Mouse (Mus musculus) stomach, embryonic 15.5 days (tissue): ENCODE data around the gene 4933409G03Rik. TPM values are rescaled to one million over a fixed set of nuclear protein-coding genes. Genes with fewer than 3 reads are reported as not detected.
"Not testable (repeated sequence)": the region's sequence is repeated elsewhere in the genome, so short reads cannot be mapped to it uniquely, and the experiment has no call there.

ENCODE experiments used
- ATAC-seq: fragments of 200-750 bp; cut with Nextera tagmentation; 2 replicates; pipeline ENCODE4 v1.8.0; 2017; ENCODE audit warnings: low read depth, moderate number of reproducible peaks, moderate TSS enrichment; ENCODE audit not compliant: insufficient read depth, low FRiP score
- H3K27ac ChIP-seq: fragments of 300-500 bp; sonication (generic); 2 replicates; pipeline ENCODE4 v1.5.1; 2015; ENCODE audit warnings: mild to moderate bottlenecking, inconsistent platforms
- H3K27me3 ChIP-seq: fragments of 300-500 bp; sonication (generic); replicated peaks from 2 replicates; pipeline ENCODE4 v1.6.1; 2015; ENCODE audit warnings: inconsistent platforms
- H3K36me3 ChIP-seq: fragments of 300-500 bp; sonication (generic); 2 replicates; pipeline ENCODE4 v1.6.1; 2015; ENCODE audit warnings: inconsistent platforms
- H3K4me1 ChIP-seq: fragments of 300-500 bp; sonication (generic); 2 replicates; pipeline ENCODE4 v1.6.1; 2015; ENCODE audit warnings: inconsistent platforms
- H3K4me2 ChIP-seq: fragments of 300-500 bp; sonication (generic); 2 replicates; pipeline ENCODE4 v1.6.1; 2015; ENCODE audit warnings: mild to moderate bottlenecking, inconsistent platforms
- H3K4me3 ChIP-seq: fragments of 300-500 bp; sonication (generic); replicated peaks from 2 replicates; pipeline ENCODE4 v1.5.1; 2015; ENCODE audit warnings: inconsistent platforms
- H3K9ac ChIP-seq: fragments of 300-500 bp; sonication (generic); 2 replicates; pipeline ENCODE4 v1.6.1; 2015; ENCODE audit warnings: inconsistent platforms
- H3K9me3 ChIP-seq: fragments of 300-500 bp; sonication (generic); 2 replicates; pipeline ENCODE4 v1.6.1; 2016; ENCODE audit warnings: inconsistent platforms
- WGBS: fragments of 180-500 bp; shearing (Covaris S2); methylation state at CpG from one replicate; pipeline ENCODE4 v1.1.7; 2015; 5-methylcytosine and 5-hydroxymethylcytosine counted together
- polyA plus RNA-seq: library from polyadenylated mRNA; unstranded; fragments of >200 nt; fragmentation: Nextera tagmentation; extraction: Ambion mirVana; gene quantifications from 2 replicates; pipeline ENCODE4 v1.2.1, GENCODE M21; 2015

4933409G03Rik gene
- polyA plus RNA-seq, result not detected in 2 replicates

DNA sequence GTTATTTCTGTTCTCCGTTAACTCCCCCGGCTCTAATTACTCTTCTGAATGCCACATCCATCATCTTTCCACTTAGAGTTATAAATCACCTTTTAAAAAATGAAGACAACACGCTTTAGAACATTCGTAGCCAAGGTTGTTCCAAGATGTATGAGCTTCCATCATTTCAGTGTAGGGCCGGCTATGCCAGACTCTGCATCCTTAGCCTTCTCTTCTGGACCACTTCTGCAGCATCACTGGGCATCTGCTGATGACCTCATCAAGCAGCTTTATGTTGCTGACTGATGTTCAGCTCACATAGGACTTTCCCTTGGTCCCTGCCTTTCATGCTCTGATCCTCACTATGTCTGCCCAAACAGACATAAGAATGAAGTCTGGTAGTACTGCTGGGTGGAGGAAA is at the start of gene 4933409G03Rik:
Gene 4933409G03Rik (plus strand): TSS at position 301 of the 400 bp plus-strand sequence.
- Histone ChIP-seq H3K36me3 (no peaks in the 10 kb centered on the region), H3K27me3 (no peaks in the 10 kb centered on the region), H3K4me2 (no peak within 1 kb of the TSS), H3K4me3 (no peak within 1 kb of the TSS), H3K27ac (no peak within 1 kb of the TSS), H3K9me3 (no peaks in the 10 kb centered on the region), H3K9ac (no peak within 1 kb of the TSS), H3K4me1 (no peaks in the 10 kb centered on the region)
- 75% methylated on average over 5 of the region's 5 CpGs for WGBS
- no peak for ATAC-seq

DNA sequence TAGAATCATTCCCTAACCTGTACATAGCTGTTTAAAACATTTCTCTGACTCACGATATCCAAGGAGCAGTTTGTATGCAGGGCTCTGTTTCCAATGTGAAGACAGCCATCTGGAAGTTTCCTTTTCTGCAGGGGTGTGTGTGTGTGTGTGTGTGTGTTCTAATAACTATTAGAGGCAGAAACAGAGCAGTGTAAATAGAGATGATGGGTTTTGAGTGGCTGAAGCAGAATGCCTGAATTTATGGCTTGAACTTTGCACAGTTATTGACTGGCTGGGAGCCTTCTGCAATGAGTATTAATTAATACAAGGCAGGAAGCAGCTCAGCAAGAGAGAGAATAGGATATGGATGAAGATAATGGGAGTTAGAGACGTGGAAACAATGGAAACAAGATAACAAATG is 38.0 kb upstream of the 4933409G03Rik start:
- Histone ChIP-seq H3K9ac (no peak overlapping the region), H3K4me2 (no peak overlapping the region), H3K4me3 (no peak overlapping the region), H3K27ac (no peak overlapping the region), H3K27me3 (no peaks in the 10 kb centered on the region), H3K9me3 (no peaks in the 10 kb centered on the region), H3K36me3 (no peaks in the 10 kb centered on the region), H3K4me1 (no peaks in the 10 kb centered on the region)
- no peak; the same call in 1 of the 2 replicates for ATAC-seq
- WGBS, result 24% methylated on average over 2 of the region's 2 CpGs

DNA sequence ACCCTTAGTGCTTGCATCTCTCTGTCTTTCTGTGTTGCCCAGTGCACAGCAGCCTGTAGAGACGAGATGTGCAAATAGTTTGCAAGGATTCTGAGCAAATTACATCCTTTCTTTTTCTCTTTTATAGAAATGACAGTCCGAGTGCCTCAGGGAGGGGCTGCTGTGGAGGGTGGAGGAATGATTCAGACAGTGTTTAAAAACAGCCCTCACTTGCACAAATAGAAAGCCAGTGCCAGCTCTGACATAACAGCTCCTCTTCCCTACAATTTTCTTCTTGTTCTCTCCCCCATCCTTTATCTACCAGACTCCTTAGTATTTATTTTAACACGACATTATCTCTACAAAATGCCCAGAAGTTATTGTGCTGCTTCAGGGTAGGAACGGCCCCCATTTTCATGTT is 21.4 kb upstream of the 4933409G03Rik start:
- Histone ChIP-seq H3K9me3 (no peaks in the 10 kb centered on the region), H3K4me3 (no peak overlapping the region), H3K27ac (no peak overlapping the region), H3K27me3 (no peaks in the 10 kb centered on the region), H3K4me2 (no peak overlapping the region), H3K4me1 (no peaks in the 10 kb centered on the region), H3K9ac (no peak overlapping the region), H3K36me3 (no peaks in the 10 kb centered on the region)
- WGBS, result 41% methylated on average over 4 of the region's 4 CpGs
- ATAC-seq, result no peak

DNA sequence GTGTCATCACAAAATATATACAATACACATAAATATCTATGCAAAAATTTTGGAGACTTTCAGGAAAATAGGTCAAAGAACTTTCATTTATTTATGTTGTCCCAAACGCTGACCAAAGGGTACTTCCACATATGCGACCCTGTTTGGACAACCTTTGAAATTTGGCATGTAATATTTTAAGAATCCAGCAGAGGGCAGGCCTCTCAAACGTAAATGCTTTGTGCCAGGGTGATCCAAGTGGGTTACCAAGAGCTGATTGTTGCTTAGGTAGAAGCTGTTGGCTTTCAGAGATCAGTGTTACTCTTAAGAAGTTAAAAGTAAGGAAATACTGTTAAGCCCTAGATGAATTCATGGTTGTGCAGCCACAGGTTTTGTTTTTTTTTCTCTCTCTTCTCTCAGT is 18.9 kb upstream of the 4933409G03Rik start:
- H3K4me3 ChIP-seq, result no peak overlapping the region
- no peaks in the 10 kb centered on the region for H3K9me3 ChIP-seq
- H3K27me3 ChIP-seq, result no peaks in the 10 kb centered on the region
- H3K4me2 ChIP-seq, result no peak overlapping the region
- no peaks in the 10 kb centered on the region for H3K36me3 ChIP-seq
- ATAC-seq, result no peak
- 2% methylated on average over 3 of the region's 3 CpGs for WGBS
- H3K9ac ChIP-seq, result no peak overlapping the region
- no peaks in the 10 kb centered on the region for H3K4me1 ChIP-seq
- no peak overlapping the region for H3K27ac ChIP-seq

DNA sequence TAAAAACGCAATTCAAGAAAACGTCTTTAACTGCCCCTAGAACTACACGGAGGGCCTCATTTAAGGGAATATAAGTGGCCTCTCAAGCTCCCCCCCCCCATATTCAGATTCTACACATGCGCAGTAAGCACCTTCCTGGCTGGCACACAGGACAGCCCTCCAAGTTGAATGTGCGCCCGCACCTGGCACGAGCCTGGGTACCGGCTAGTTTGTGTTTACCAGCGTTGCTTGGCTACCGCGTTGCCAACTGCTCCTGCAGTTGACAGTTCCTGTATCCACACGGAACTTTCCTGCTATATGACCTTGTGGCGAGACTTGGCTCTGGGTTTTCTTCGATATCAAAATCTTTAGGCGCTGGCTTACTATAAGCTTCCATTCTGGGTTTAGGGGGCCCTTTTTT is 13.9 kb upstream of the 4933409G03Rik start:
- Histone ChIP-seq H3K27ac (no peak overlapping the region), H3K36me3 (no peaks in the 10 kb centered on the region)
- 82% methylated on average over 15 of the region's 15 CpGs for WGBS

DNA sequence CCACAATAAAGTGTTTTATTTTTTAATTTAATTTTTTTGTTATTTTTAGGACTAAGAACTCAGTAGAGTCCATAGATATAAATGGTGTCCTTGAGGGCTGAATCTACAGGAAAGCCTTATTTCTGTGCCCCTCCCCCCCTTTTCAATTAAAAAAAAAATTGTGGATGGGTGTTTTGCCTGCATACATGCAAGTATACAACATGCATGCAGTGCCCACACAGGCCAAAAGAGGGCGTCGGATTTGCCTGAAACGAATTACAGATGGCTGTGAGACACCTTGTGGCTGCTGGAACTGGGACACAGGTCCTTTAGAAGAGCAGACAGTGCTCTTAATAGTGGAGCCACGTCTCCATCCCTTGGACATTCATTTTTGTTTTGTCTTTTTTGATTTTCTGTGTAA is 9.9 kb upstream of the 4933409G03Rik start:
- Histone ChIP-seq H3K4me3 (no peak overlapping the region), H3K27me3 (no peaks in the 10 kb centered on the region), H3K4me1 (no peaks in the 10 kb centered on the region), H3K36me3 (no peaks in the 10 kb centered on the region), H3K4me2 (no peak overlapping the region), H3K9me3 (no peaks in the 10 kb centered on the region), H3K27ac (no peak overlapping the region), H3K9ac (no peak overlapping the region)
- ATAC-seq, result no peak
- WGBS, result 27% methylated on average over 4 of the region's 4 CpGs

More for the DNA sequence above, 13.9 kb upstream of the 4933409G03Rik start:
- Histone ChIP-seq H3K4me3 (no peak overlapping the region), H3K4me2 (no peak overlapping the region), H3K27me3 (no peaks in the 10 kb centered on the region), H3K4me1 (no peaks in the 10 kb centered on the region), H3K9me3 (no peaks in the 10 kb centered on the region), H3K9ac (no peak overlapping the region)
- ATAC-seq, result no peak

DNA sequence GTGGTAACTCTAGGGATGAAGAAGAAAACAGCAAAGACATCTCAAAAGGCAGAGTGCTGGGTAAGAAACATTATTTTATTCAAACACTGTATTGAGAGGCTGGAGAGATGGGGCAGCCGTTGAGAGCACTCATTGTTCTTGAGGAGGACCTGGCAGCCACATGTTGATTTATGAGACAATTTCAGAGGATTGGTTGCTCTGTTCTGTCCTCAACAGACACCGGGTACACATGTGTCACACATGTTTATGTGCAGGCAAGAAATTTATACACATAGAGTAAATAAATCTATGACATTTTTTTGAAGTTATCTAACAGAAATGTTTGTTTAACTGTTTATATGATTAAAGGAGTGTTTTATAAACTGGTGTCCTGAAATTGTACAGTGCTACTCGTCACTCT is 10.6 kb downstream of the 4933409G03Rik start:
- Histone ChIP-seq H3K4me1 (no peaks in the 10 kb centered on the region), H3K9ac (no peak overlapping the region), H3K4me2 (no peak overlapping the region), H3K27me3 (no peaks in the 10 kb centered on the region), H3K4me3 (no peak overlapping the region), H3K36me3 (no peaks in the 10 kb centered on the region), H3K9me3 (no peaks in the 10 kb centered on the region), H3K27ac (no peak overlapping the region)
- no peak for ATAC-seq
- 19% methylated on average over 3 of the region's 3 CpGs for WGBS

- H3K27ac ChIP-seq, H3K4me1 ChIP-seq, H3K4me2 ChIP-seq, H3K27me3 ChIP-seq, H3K4me3 ChIP-seq, H3K9me3 ChIP-seq, ATAC-seq, H3K36me3 ChIP-seq, H3K9ac ChIP-seq: not testable (repeated sequence)
- 44% methylated on average over 2 of the region's 5 CpGs for WGBS
Observed at GRCm38 (mm10) chr2:68656186-68656585, 74.0 kb downstream of the 4933409G03Rik start, which contains the start of gene 4932414N04Rik. Gene 4932414N04Rik (plus strand): TSS chr2:68656486.

Other genes with a start within 250 kb of the 4933409G03Rik start
- 20.3 and 21.7 TPM in 2 replicates for gene Stk39, start 110.1 kb upstream of the 4933409G03Rik start, polyA plus RNA-seq
- not detected in 2 replicates for gene 4932414N04Rik, start 74.1 kb downstream of the 4933409G03Rik start, polyA plus RNA-seq